Mouse (Mus musculus) heart, embryonic 12.5 days (tissue): Measurements from ENCODE around the gene Stub1. TPM values are rescaled to one million over a fixed set of nuclear protein-coding genes. Genes with fewer than 3 reads are reported as not detected.
"Not testable (repeated sequence)": the region's sequence is repeated elsewhere in the genome, so short reads cannot be mapped to it uniquely, and the experiment has no call there.

ENCODE experiments used
- ATAC-seq: fragments of 200-750 bp; cut with Nextera tagmentation; 2 replicates; pipeline ENCODE4 v1.8.0; 2017; ENCODE audit warnings: moderate TSS enrichment, moderate library complexity; ENCODE audit not compliant: insufficient number of reproducible peaks, low FRiP score
- H3K27ac ChIP-seq: fragments of 300-500 bp; sonication (generic); 2 replicates; pipeline ENCODE4 v1.5.1; 2016; ENCODE audit warnings: mild to moderate bottlenecking, moderate library complexity; ENCODE audit not compliant: poor library complexity, severe bottlenecking
- H3K27me3 ChIP-seq: fragments of 300-500 bp; sonication (generic); replicated peaks from 2 replicates; pipeline ENCODE4 v1.6.1; 2016; ENCODE audit warnings: mild to moderate bottlenecking, moderate library complexity
- H3K36me3 ChIP-seq: fragments of 300-500 bp; sonication (generic); 2 replicates; pipeline ENCODE4 v1.6.1; 2016; ENCODE audit warnings: mild to moderate bottlenecking, moderate library complexity
- H3K4me1 ChIP-seq: fragments of 300-500 bp; sonication (generic); replicated peaks from 2 replicates; pipeline ENCODE4 v1.6.1; 2016; ENCODE audit warnings: mild to moderate bottlenecking
- H3K4me2 ChIP-seq: fragments of 300-500 bp; sonication (generic); 2 replicates; pipeline ENCODE4 v1.6.1; 2016; ENCODE audit warnings: mild to moderate bottlenecking, moderate library complexity
- H3K4me3 ChIP-seq: fragments of 300-500 bp; sonication (generic); 2 replicates; pipeline ENCODE4 v1.5.1; 2016; ENCODE audit warnings: mild to moderate bottlenecking
- H3K9ac ChIP-seq: fragments of 300-500 bp; sonication (generic); 2 replicates; pipeline ENCODE4 v1.6.1; 2016; ENCODE audit warnings: mild to moderate bottlenecking, moderate library complexity
- H3K9me3 ChIP-seq: fragments of 300-500 bp; sonication (generic); replicated peaks from 2 replicates; pipeline ENCODE4 v1.6.1; 2016; ENCODE audit warnings: mild to moderate bottlenecking, moderate library complexity
- WGBS: fragments of 180-500 bp; shearing (Covaris S2); methylation state at CpG from one replicate; pipeline ENCODE4 v1.1.7; 2016; 5-methylcytosine and 5-hydroxymethylcytosine counted together
- polyA plus RNA-seq: library from polyadenylated mRNA; unstranded; fragments of >200 nt; fragmentation: Nextera tagmentation; extraction: Ambion mirVana; gene quantifications from 2 replicates; pipeline ENCODE4 v1.2.1, GENCODE M21; 2016

Stub1 gene
- polyA plus RNA-seq, 1 experiment from 2014 or later = 272 TPM

GRCm38 (mm10) chr17:25876347-25876915 lies 43.2 kb upstream of the Stub1 start:
- peak overlapping the region; percentile 94 for H3K4me2 ChIP-seq
- peaks cover 39% of the 10 kb centered on the region for H3K4me1 ChIP-seq
- no peaks in the 10 kb centered on the region for H3K27me3 ChIP-seq
- H3K36me3 ChIP-seq = peaks cover 22% of the 10 kb centered on the region
- 73% methylated on average over 10 of the region's 10 CpGs for WGBS
- no peak for ATAC-seq
- no peaks in the 10 kb centered on the region for H3K9me3 ChIP-seq
- H3K27ac ChIP-seq = no peak overlapping the region
- peak overlapping the region; percentile 83 for H3K9ac ChIP-seq
- peak overlapping the region; percentile 88 for H3K4me3 ChIP-seq

- H3K4me1 ChIP-seq = peaks cover 30% of the 10 kb centered on the region
- H3K4me3 ChIP-seq = peak overlapping the region; percentile 88
- no peaks in the 10 kb centered on the region for H3K9me3 ChIP-seq
- peak overlapping the region; percentile 87 for H3K27ac ChIP-seq
- peak overlapping the region; percentile 83 for H3K9ac ChIP-seq
- 1% methylated on average over 59 of the region's 59 CpGs for WGBS
- H3K4me2 ChIP-seq = peak overlapping the region; percentile 94
- peak; percentile 88 for ATAC-seq
- peaks cover 22% of the 10 kb centered on the region for H3K36me3 ChIP-seq
- no peaks in the 10 kb centered on the region for H3K27me3 ChIP-seq
These were observed 42.2 kb upstream of the Stub1 start for GRCm38 (mm10) chr17:25875171-25876136.

GRCm38 (mm10) chr17:25874721-25875170 lies 41.5 kb upstream of the Stub1 start, which contains the start of gene Mettl26:
Gene Mettl26, plus strand, starts transcription at chr17:25875074.
- Histone ChIP-seq H3K27me3 (no peaks in the 10 kb centered on the region), H3K9ac (peak within 1 kb of the TSS; percentile 83), H3K9me3 (no peaks in the 10 kb centered on the region), H3K4me2 (peak within 1 kb of the TSS; percentile 94), H3K4me1 (peaks cover 25% of the 10 kb centered on the region), H3K4me3 (peak within 1 kb of the TSS; percentile 88), H3K27ac (peak within 1 kb of the TSS; percentile 87), H3K36me3 (peaks cover 21% of the 10 kb centered on the region)
- under 1% methylated on average over 25 of the region's 25 CpGs for WGBS
- ATAC-seq = peak; percentile 78

GRCm38 (mm10) chr17:25874148-25874720 lies 41.0 kb upstream of the Stub1 start:
- Histone ChIP-seq H3K9me3 (no peaks in the 10 kb centered on the region), H3K4me1 (peaks cover 25% of the 10 kb centered on the region), H3K27me3 (no peaks in the 10 kb centered on the region), H3K9ac (peak overlapping the region; percentile 83), H3K27ac (peak overlapping the region; percentile 87), H3K4me3 (peak overlapping the region; percentile 88), H3K4me2 (peak overlapping the region; percentile 94), H3K36me3 (peaks cover 17% of the 10 kb centered on the region)
- 9% methylated on average over 14 of the region's 14 CpGs for WGBS
- no peak for ATAC-seq

- Histone ChIP-seq H3K4me1 (peaks cover 31% of the 10 kb centered on the region), H3K9me3 (no peaks in the 10 kb centered on the region), H3K4me2 (peak overlapping the region; percentile 94), H3K36me3 (peaks cover 11% of the 10 kb centered on the region), H3K4me3 (peak overlapping the region; percentile 88), H3K27me3 (no peaks in the 10 kb centered on the region), H3K27ac (peak overlapping the region; percentile 87; the same call in 1 of the 2 replicates), H3K9ac (peak overlapping the region; percentile 83; the same call in 1 of the 2 replicates)
- ATAC-seq = no peak
- 75% methylated on average over 11 of the region's 11 CpGs for WGBS
These were observed 40.4 kb upstream of the Stub1 start for GRCm38 (mm10) chr17:25873405-25874147.

- peaks cover 33% of the 10 kb centered on the region for H3K4me1 ChIP-seq
- no peak overlapping the region for H3K27ac ChIP-seq
- H3K4me3 ChIP-seq = no peak overlapping the region
- ATAC-seq = no peak
- no peaks in the 10 kb centered on the region for H3K27me3 ChIP-seq
- H3K36me3 ChIP-seq = peaks cover 2% of the 10 kb centered on the region
- H3K9ac ChIP-seq = no peak overlapping the region
- no peak overlapping the region for H3K4me2 ChIP-seq
- WGBS = 80% methylated on average over 3 of the region's 3 CpGs
- H3K9me3 ChIP-seq = no peaks in the 10 kb centered on the region
These were observed 39.5 kb upstream of the Stub1 start for GRCm38 (mm10) chr17:25872676-25873075.

- ATAC-seq, H3K36me3 ChIP-seq, H3K27me3 ChIP-seq, H3K9ac ChIP-seq, H3K4me2 ChIP-seq, H3K27ac ChIP-seq, H3K9me3 ChIP-seq, H3K4me3 ChIP-seq: not testable (repeated sequence)
- peaks cover 35% of the 10 kb centered on the region for H3K4me1 ChIP-seq
These were observed 38.4 kb upstream of the Stub1 start for GRCm38 (mm10) chr17:25871566-25871965.

GRCm38 (mm10) chr17:25869954-25870353 lies 36.8 kb upstream of the Stub1 start:
- Histone ChIP-seq H3K4me3 (no peak overlapping the region), H3K9me3 (no peaks in the 10 kb centered on the region), H3K27ac (no peak overlapping the region), H3K4me2 (no peak overlapping the region), H3K36me3 (peaks cover 15% of the 10 kb centered on the region), H3K4me1 (peaks cover 39% of the 10 kb centered on the region), H3K27me3 (no peaks in the 10 kb centered on the region), H3K9ac (no peak overlapping the region)
- 82% methylated on average over 2 of the region's 2 CpGs for WGBS
- ATAC-seq = no peak

GRCm38 (mm10) chr17:25869498-25869897 lies 36.3 kb upstream of the Stub1 start:
- Histone ChIP-seq H3K36me3 (peaks cover 19% of the 10 kb centered on the region), H3K27me3 (no peaks in the 10 kb centered on the region), H3K4me2 (no peak overlapping the region), H3K9me3 (no peaks in the 10 kb centered on the region), H3K4me1 (peaks cover 39% of the 10 kb centered on the region), H3K9ac (no peak overlapping the region), H3K27ac (no peak overlapping the region), H3K4me3 (no peak overlapping the region)
- no peak for ATAC-seq
- WGBS = 90% methylated on average over 8 of the region's 8 CpGs

GRCm38 (mm10) chr17:25868601-25869191 lies 35.5 kb upstream of the Stub1 start, which contains the start of gene Mcrip2:
Gene Mcrip2, minus strand, starts transcription at chr17:25868764.
- ATAC-seq = peak; percentile 81
- peaks cover 31% of the 10 kb centered on the region for H3K4me1 ChIP-seq
- H3K27ac ChIP-seq = peak within 1 kb of the TSS; percentile 94
- H3K27me3 ChIP-seq = no peaks in the 10 kb centered on the region
- peak within 1 kb of the TSS; percentile 89 for H3K4me2 ChIP-seq
- peak within 1 kb of the TSS; percentile 78 for H3K4me3 ChIP-seq
- peak within 1 kb of the TSS; percentile 93 for H3K9ac ChIP-seq
- H3K36me3 ChIP-seq = peaks cover 27% of the 10 kb centered on the region
- no peaks in the 10 kb centered on the region for H3K9me3 ChIP-seq
- under 1% methylated on average over 24 of the region's 24 CpGs for WGBS
